Mouse (Mus musculus): Measurements from ENCODE around the gene Trpv4. TPM values are rescaled to one million over a fixed set of nuclear protein-coding genes. Genes with fewer than 3 reads are reported as not detected.
A peak's percentile ranks its signal among the peaks of the same experiment; 100 is the strongest.

Gene Trpv4
- polyA plus RNA-seq, 1 experiment from 2014 or later: 0.32 TPM

- ATAC-seq (ENCODE audit: insufficient read depth, low FRiP score, low TSS enrichment): no peak
- Histone ChIP-seq H3K36me3 (ENCODE audit: control insufficient read depth, insufficient read depth, low read length) (no peaks in the 10 kb centered on the region), H3K9ac (ENCODE audit: low read length) (no peak overlapping the region), H3K9me3 (ENCODE audit: control insufficient read depth, low read length) (no peaks in the 10 kb centered on the region), H3K27me3 (ENCODE audit: control insufficient read depth, insufficient read depth, low read length) (0 out of 2 replicates have a peak, but pooled peaks cover 2% of the 10 kb centered on the region), H3K4me1 (ENCODE audit: control insufficient read depth, insufficient read depth, low read length) (peaks cover 64% of the 10 kb centered on the region), H3K4me3 (ENCODE audit: low read depth, low read length) (no peak overlapping the region), H3K4me2 (ENCODE audit: low read depth) (peak overlapping the region; percentile 16; the same call in 1 of the 2 replicates), H3K27ac (ENCODE audit: low read depth, low read length) (peak overlapping the region; percentile 44; the same call in 1 of the 2 replicates)
- 20% methylated on average over 11 of the region's 11 CpGs for WGBS
- DNase-seq (ENCODE audit: low spot score): no peak
Observed at GRCm38 (mm10) chr5:114575010-114575409, 83.2 kb downstream of the Trpv4 start.

DNA sequence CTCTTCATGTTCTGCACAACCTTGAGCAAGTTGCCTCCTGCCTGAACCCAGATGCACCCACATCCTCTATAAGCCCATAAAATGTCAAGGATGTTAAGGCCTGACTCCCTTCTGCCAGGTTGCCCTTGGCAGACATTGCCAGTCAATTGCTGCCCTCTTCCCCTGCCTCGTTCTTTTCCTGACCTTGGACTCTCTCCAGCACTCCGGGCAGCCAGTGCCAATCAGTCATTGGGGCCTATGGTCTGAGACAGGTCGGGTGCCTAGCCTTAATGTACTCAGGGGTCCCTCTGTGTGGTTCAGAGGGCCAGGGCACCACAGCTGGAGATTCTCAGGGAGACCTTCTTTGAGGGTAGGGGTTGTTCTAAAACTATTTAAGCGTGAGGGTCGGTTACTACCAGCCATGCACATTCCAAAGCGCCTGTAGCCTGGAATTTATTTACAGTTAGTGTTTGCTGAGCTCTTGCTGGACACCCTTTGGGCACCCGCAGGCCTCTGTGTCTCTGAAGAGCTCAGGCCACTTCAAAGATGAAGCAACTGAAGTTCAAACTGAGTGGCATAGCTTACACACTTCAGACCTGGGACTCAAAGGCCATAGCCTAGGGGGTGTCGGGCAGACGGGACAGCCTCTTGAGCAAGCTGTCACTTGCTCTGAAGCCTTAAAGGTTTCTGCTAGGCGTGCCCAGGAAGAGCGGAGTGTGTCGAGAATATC lies 84.1 kb downstream of the Trpv4 start:
- 61% methylated on average over 12 of the region's 12 CpGs for WGBS
- no peak overlapping the region for H3K9ac ChIP-seq (ENCODE audit: low read length)
- H3K4me1 ChIP-seq (ENCODE audit: control insufficient read depth, insufficient read depth, low read length): peaks cover 71% of the 10 kb centered on the region
- no peak for DNase-seq (ENCODE audit: low spot score)
- no peaks in the 10 kb centered on the region for H3K36me3 ChIP-seq (ENCODE audit: control insufficient read depth, insufficient read depth, low read length)
- 0 out of 2 replicates have a peak overlapping the region, but pooled peaks have one; percentile 20 for H3K27ac ChIP-seq (ENCODE audit: low read depth, low read length)
- no peak overlapping the region for H3K4me3 ChIP-seq (ENCODE audit: low read depth, low read length)
- H3K9me3 ChIP-seq (ENCODE audit: control insufficient read depth, low read length): no peaks in the 10 kb centered on the region
- 0 out of 2 replicates have a peak, but pooled peaks cover 2% of the 10 kb centered on the region for H3K27me3 ChIP-seq (ENCODE audit: control insufficient read depth, insufficient read depth, low read length)
- peak overlapping the region; percentile 16; the same call in 1 of the 2 replicates for H3K4me2 ChIP-seq (ENCODE audit: low read depth)
- ATAC-seq (ENCODE audit: insufficient read depth, low FRiP score, low TSS enrichment): no peak

DNA sequence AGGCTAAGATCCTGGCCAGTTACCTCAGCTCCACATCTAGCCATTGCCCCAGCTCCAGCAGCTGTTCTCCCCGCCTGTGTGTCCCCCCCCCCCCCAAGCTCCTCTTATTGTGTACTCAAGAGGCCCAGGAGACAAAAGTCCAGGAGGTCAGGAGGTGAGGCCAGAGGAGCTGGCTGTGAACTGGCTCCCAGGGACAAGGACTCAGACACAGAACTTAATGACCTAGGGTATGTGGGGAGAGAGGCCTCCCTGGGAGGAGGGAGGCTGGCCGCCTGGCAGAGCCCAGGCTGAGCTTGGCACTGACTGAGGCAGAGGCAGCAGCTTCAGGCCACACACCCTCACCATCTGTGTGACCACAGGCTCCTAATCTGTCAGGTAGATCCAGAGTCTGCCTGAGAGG lies 85.2 kb downstream of the Trpv4 start:
- H3K9me3 ChIP-seq (ENCODE audit: control insufficient read depth, low read length): no peaks in the 10 kb centered on the region
- DNase-seq (ENCODE audit: low spot score): no peak
- H3K4me1 ChIP-seq (ENCODE audit: control insufficient read depth, insufficient read depth, low read length): peaks cover 75% of the 10 kb centered on the region
- no peak overlapping the region for H3K4me3 ChIP-seq (ENCODE audit: low read depth, low read length)
- no peak for ATAC-seq (ENCODE audit: insufficient read depth, low FRiP score, low TSS enrichment)
- peak overlapping the region; percentile 42 for H3K4me2 ChIP-seq (ENCODE audit: low read depth)
- 0% methylated on average over 2 of the region's 2 CpGs for WGBS
- no peak overlapping the region for H3K9ac ChIP-seq (ENCODE audit: low read length)
- 0 out of 2 replicates have a peak, but pooled peaks cover 2% of the 10 kb centered on the region for H3K27me3 ChIP-seq (ENCODE audit: control insufficient read depth, insufficient read depth, low read length)
- 0 out of 2 replicates have a peak overlapping the region, but pooled peaks have one; percentile 10 for H3K27ac ChIP-seq (ENCODE audit: low read depth, low read length)
- H3K36me3 ChIP-seq (ENCODE audit: control insufficient read depth, insufficient read depth, low read length): no peaks in the 10 kb centered on the region

Other genes starting within 250 kb of the Trpv4 start
- 25.1 and 29.2 TPM in 2 replicates for gene Mmab, start 214.4 kb downstream of the Trpv4 start, polyA plus RNA-seq (2014; fragmentation: Nextera tagmentation; extraction: Ambion mirVana)
- gene Mvk, start 214.2 kb downstream of the Trpv4 start, polyA plus RNA-seq (2014; fragmentation: Nextera tagmentation; extraction: Ambion mirVana): 64.1 and 66.5 TPM in 2 replicates
- gene Fam222a, start 90.4 kb downstream of the Trpv4 start, polyA plus RNA-seq (2014; fragmentation: Nextera tagmentation; extraction: Ambion mirVana): 5.0 and 7.5 TPM in 2 replicates
- gene Gltp, start 32.6 kb upstream of the Trpv4 start, polyA plus RNA-seq (2014; fragmentation: Nextera tagmentation; extraction: Ambion mirVana): 68.9 and 72.6 TPM in 2 replicates
- gene Tchp, start 49.3 kb upstream of the Trpv4 start, polyA plus RNA-seq (2014; fragmentation: Nextera tagmentation; extraction: Ambion mirVana): 12.8 and 14.3 TPM in 2 replicates
- 75.4 and 88.6 TPM in 2 replicates for gene Ankrd13a, start 116.3 kb upstream of the Trpv4 start, polyA plus RNA-seq (2014; fragmentation: Nextera tagmentation; extraction: Ambion mirVana)
- 35.1 and 46.9 TPM in 2 replicates for gene Git2, start 117.1 kb upstream of the Trpv4 start, polyA plus RNA-seq (2014; fragmentation: Nextera tagmentation; extraction: Ambion mirVana)
- 162 TPM in 2 replicates for gene 1500011B03Rik, start 165.0 kb upstream of the Trpv4 start, polyA plus RNA-seq (2014; fragmentation: Nextera tagmentation; extraction: Ambion mirVana)
- not detected in 2 replicates for gene 4930519G04Rik, start 195.2 kb upstream of the Trpv4 start, polyA plus RNA-seq (2014; fragmentation: Nextera tagmentation; extraction: Ambion mirVana)
- gene Gm9936, start 200.3 kb upstream of the Trpv4 start, polyA plus RNA-seq (2014; fragmentation: Nextera tagmentation; extraction: Ambion mirVana): 0.39 and 0.54 TPM in 2 replicates
- 0.81 and 1.8 TPM in 2 replicates for gene Oasl2, start 238.5 kb upstream of the Trpv4 start, polyA plus RNA-seq (2014; fragmentation: Nextera tagmentation; extraction: Ambion mirVana)

Data from neural tube, embryonic 11.5 days (tissue).